ENCODE assay signal across 14 mouse cellular contexts in genomic region chr2:167358499-167358898, GRCm38 (mm10). TPM values are rescaled to one million over a fixed set of nuclear protein-coding genes. Genes with fewer than 3 reads are reported as not detected.
DNase-seq lines count a peak whose midpoint lies in the region; ATAC-seq and TF ChIP-seq lines count a peak whose summit lies in the region.
"Had no signal": no experiment of that assay in that cellular context is flagged by ENCODE, and none has a peak within 500 bp of the region (broad histone marks: within the 10 kb centered on the region; RNA-seq: fewer than 3 reads in every experiment).

No protein-coding gene starts in this region.

- H3K4me3 ChIP-seq in lung, adult 2 months (replicated peaks; ENCODE audit: extremely low read depth, low read depth, low read length) = no peak overlapping the region
- peak overlapping the region; percentile 62 for H3K4me3 ChIP-seq in bone marrow macrophage, adult 2 months (ENCODE audit: insufficient read depth, low read length)
- H3K4me3 ChIP-seq in midbrain, embryonic 11.5 days (ENCODE audit: low read depth, low read length) = no peak overlapping the region
- H3K4me3 ChIP-seq: embryonic facial prominence, embryonic 15.5 days; heart, embryonic 15.5 days; midbrain, embryonic 10.5 days; neural tube, embryonic 13.5 days had no signal

- H3K27me3 ChIP-seq in midbrain, embryonic 11.5 days (ENCODE audit: control insufficient read depth, insufficient read depth, low read length) = no peaks in the 10 kb centered on the region
- H3K27me3 ChIP-seq: embryonic facial prominence, embryonic 15.5 days; heart, embryonic 15.5 days; neural tube, embryonic 13.5 days had no signal

- TF ChIP-seq POLR2A in lung, adult 2 months (IDR thresholded peaks at IDR 0.05; ENCODE audit: borderline replicate concordance, extremely low read depth, low read depth, low read length) = no peak
- no peak for TF ChIP-seq POLR2A in bone marrow macrophage, adult 2 months (IDR thresholded peaks at IDR 0.05; ENCODE audit: borderline replicate concordance, low read depth, low read length)

- whole genome bisulfite sequencing in lung, adult 2 months = 54% methylated on average over 2 of the region's 2 CpGs
- 85% methylated on average over 2 of the region's 2 CpGs for WGBS in midbrain, embryonic 11.5 days

- H3K4me2 ChIP-seq in midbrain, embryonic 11.5 days = no peak overlapping the region
- H3K4me2 ChIP-seq: embryonic facial prominence, embryonic 15.5 days; heart, embryonic 15.5 days; neural tube, embryonic 13.5 days had no signal

- no peak overlapping the region for H3K9ac ChIP-seq in midbrain, embryonic 11.5 days (ENCODE audit: low read length)
- H3K9ac ChIP-seq: embryonic facial prominence, embryonic 15.5 days; heart, embryonic 15.5 days; neural tube, embryonic 13.5 days had no signal

- no peaks in the 10 kb centered on the region for H3K4me1 ChIP-seq in lung, adult 2 months (ENCODE audit: control insufficient read depth, insufficient read depth, low read length)
- H3K4me1 ChIP-seq in bone marrow macrophage, adult 2 months (ENCODE audit: control insufficient read depth, insufficient read depth, low read length) = peaks cover 50% of the 10 kb centered on the region
- no peaks in the 10 kb centered on the region for H3K4me1 ChIP-seq in midbrain, embryonic 11.5 days (ENCODE audit: control insufficient read depth, insufficient read depth, low read length)
- H3K4me1 ChIP-seq: embryonic facial prominence, embryonic 15.5 days; heart, embryonic 15.5 days; neural tube, embryonic 13.5 days had no signal

- DNase-seq in lung, postnatal 36 days = peak; percentile 76
- DNase-seq in lung, adult 2 months = no peak
- peak; percentile 59 to 65 for DNase-seq in heart, postnatal 10 days
- peak; percentile 56 to 75 for DNase-seq in natural killer cell, adult 2 months (ENCODE audit: low spot score in 2 of 2)
- no peak for DNase-seq in retina, embryonic 14.5 days (ENCODE audit: low spot score)
- no peak for DNase-seq in midbrain, embryonic 11.5 days (ENCODE audit: low spot score, missing footprints)
- DNase-seq in kidney, postnatal 36 days = no peak
- DNase-seq: kidney, adult 18-20 months; liver had no signal

- intact Hi-C loops in heart, postnatal 10 days (cut with DNase I) = no loop called here

- no peaks in the 10 kb centered on the region for H3K9me3 ChIP-seq in midbrain, embryonic 11.5 days (ENCODE audit: control insufficient read depth, low read length)
- H3K9me3 ChIP-seq: embryonic facial prominence, embryonic 15.5 days; heart, embryonic 15.5 days; midbrain, embryonic 10.5 days; neural tube, embryonic 13.5 days had no signal

- no peak for ATAC-seq in midbrain, embryonic 11.5 days (ENCODE audit: low FRiP score)

- H3K27ac ChIP-seq in bone marrow macrophage, adult 2 months (ENCODE audit: insufficient read depth, low read depth, low read length) = peak overlapping the region; percentile 99
- H3K27ac ChIP-seq in midbrain, embryonic 11.5 days (ENCODE audit: low read depth, low read length) = no peak overlapping the region
- H3K27ac ChIP-seq: embryonic facial prominence, embryonic 15.5 days; heart, embryonic 15.5 days; midbrain, embryonic 10.5 days; neural tube, embryonic 13.5 days had no signal

- no peak for TF ChIP-seq CTCF in lung, adult 2 months (IDR thresholded peaks at IDR 0.05; ENCODE audit: insufficient read depth, low read length)
- TF ChIP-seq CTCF in bone marrow macrophage, adult 2 months (IDR thresholded peaks at IDR 0.05; ENCODE audit: low read depth, low read length) = no peak

- no peaks in the 10 kb centered on the region for H3K36me3 ChIP-seq in midbrain, embryonic 11.5 days (ENCODE audit: control insufficient read depth, insufficient read depth, low read length)
- H3K36me3 ChIP-seq: embryonic facial prominence, embryonic 15.5 days; heart, embryonic 15.5 days; midbrain, embryonic 10.5 days; neural tube, embryonic 13.5 days had no signal

RNA-seq across cellular contexts. Expression of gene B4galt5, which starts 9.5 kb away (rescaled TPM):
- 17.7 and 20.5 TPM in 2 replicates for polyA plus RNA-seq in lung, adult 2 months (2012; rRNA removed)
- polyA plus RNA-seq in bone marrow macrophage, adult 2 months (2012; ENCODE audit: insufficient read depth, insufficient read length, missing spikeins) = 57.1 and 69.9 TPM in 2 replicates
- total RNA-seq in heart, postnatal 10 days (2021) = 10 to 100 TPM; 21.2 to 23.5 TPM
- polyA plus RNA-seq in midbrain, embryonic 11.5 days (2014; fragmentation: Nextera tagmentation; extraction: Ambion mirVana) = 15.0 and 19.8 TPM in 2 replicates

Comparison
In these comparisons a context has a peak if more than half of its experiments do, and no peak if none do; other contexts are left out.
1. DNase-seq: peak in lung, postnatal 36 days (single experiment), heart, postnatal 10 days (2 of 2) and natural killer cell, adult 2 months (2 of 2); none in lung, adult 2 months (single experiment), retina, embryonic 14.5 days (single experiment), midbrain, embryonic 11.5 days (single experiment) and kidney, postnatal 36 days (0 of 2).